Mouse (Mus musculus) central nervous system, embryonic 14 days (tissue): Measurements from ENCODE around the gene Zfp442. TPM values are rescaled to one million over a fixed set of nuclear protein-coding genes. Genes with fewer than 3 reads are reported as not detected.

Experiments
- polyA plus RNA-seq: library from polyadenylated mRNA; depleted of rRNA; stranded (reverse); fragments of >200 nt; gene quantifications from 2 replicates; pipeline ENCODE4 v1.2.3, GENCODE M21; 2012; rRNA removed

The Zfp442 gene
- 1.4 and 1.5 TPM in 2 replicates for polyA plus RNA-seq

GRCm38 (mm10) chr2:150451180-150451919 lies at the start of gene Zfp442:
Gene Zfp442 (minus strand): TSS chr2:150451486.

GRCm38 (mm10) chr2:150484939-150485778 lies 33.9 kb upstream of the Zfp442 start, which contains the start of gene Zfp345:
Gene Zfp345 (minus strand): TSS chr2:150485091.

GRCm38 (mm10) chr2:150362113-150362877 lies 89.0 kb downstream of the Zfp442 start, which contains the start of gene 3300002I08Rik:
Gene 3300002I08Rik (minus strand): TSS chr2:150362765.

Other genes starting within 250 kb of the Zfp442 start
- 2.8 and 3.0 TPM in 2 replicates for gene Zfp937, start 233.4 kb downstream of the Zfp442 start, polyA plus RNA-seq
- gene Gm21994, start 195.9 kb downstream of the Zfp442 start, polyA plus RNA-seq = 1.1 and 1.2 TPM in 2 replicates
- gene Gm14124, start 194.0 kb downstream of the Zfp442 start, polyA plus RNA-seq = 0.04 TPM in 1 of 2 replicates, not detected in the other
- 0.48 and 0.54 TPM in 2 replicates for gene Gm10130, start 127.8 kb downstream of the Zfp442 start, polyA plus RNA-seq
- gene 3300002I08Rik, start 88.7 kb downstream of the Zfp442 start, polyA plus RNA-seq = 3.6 and 5.8 TPM in 2 replicates
- 0.01 and 0.03 TPM in 2 replicates for gene Zfp345, start 33.6 kb upstream of the Zfp442 start, polyA plus RNA-seq
- gene Cst7, start 118.9 kb upstream of the Zfp442 start, polyA plus RNA-seq = 0.12 and 0.21 TPM in 2 replicates
- gene Apmap, start 157.1 kb upstream of the Zfp442 start, polyA plus RNA-seq = 53.4 and 56.0 TPM in 2 replicates
- 18.6 and 25.1 TPM in 2 replicates for gene Acss1, start 217.0 kb upstream of the Zfp442 start, polyA plus RNA-seq
- 0.05 and 0.10 TPM in 2 replicates for gene Vsx1, start 237.9 kb upstream of the Zfp442 start, polyA plus RNA-seq